Mouse (Mus musculus): ENCODE data around the gene Hsd17b12. TPM values are rescaled to one million over a fixed set of nuclear protein-coding genes. Genes with fewer than 3 reads are reported as not detected.

Gene Hsd17b12
- polyA plus RNA-seq, 1 experiment from 2014 or later = 123 TPM

DNA sequence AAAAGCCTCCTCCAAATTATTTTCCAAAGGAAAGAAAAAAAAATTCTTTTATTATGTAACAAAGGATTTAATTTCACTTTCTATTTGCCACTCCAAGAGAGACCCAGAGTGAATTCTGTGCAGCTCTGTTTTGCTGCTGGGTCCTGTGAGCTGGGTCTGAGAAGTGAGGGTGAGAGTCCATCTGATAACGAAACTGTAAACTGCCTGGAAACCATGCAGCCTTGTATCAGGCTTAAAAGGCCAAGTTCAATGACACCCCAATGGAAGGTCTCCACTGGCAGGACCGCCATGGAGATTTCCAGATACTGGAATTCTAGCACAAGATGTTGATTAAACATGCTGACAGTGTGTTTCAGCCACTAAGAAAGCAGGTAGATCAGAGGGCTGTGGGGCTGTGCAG lies 113.6 kb downstream of the Hsd17b12 start:
- ATAC-seq (ENCODE audit: insufficient number of reproducible peaks, low FRiP score, low TSS enrichment, low read depth) = no peak
- H3K9me3 ChIP-seq (replicated peaks) = no peaks in the 10 kb centered on the region
- 0 out of 2 replicates have a peak, but pooled peaks cover 4% of the 10 kb centered on the region for H3K36me3 ChIP-seq
- no peak overlapping the region for H3K9ac ChIP-seq
- H3K4me1 ChIP-seq = 0 out of 2 replicates have a peak, but pooled peaks cover 6% of the 10 kb centered on the region
- no peak overlapping the region for H3K4me2 ChIP-seq (replicated peaks)
- H3K27me3 ChIP-seq = no peaks in the 10 kb centered on the region
- H3K27ac ChIP-seq (replicated peaks) = no peak overlapping the region
- 87% methylated on average over 2 of the region's 2 CpGs for WGBS
- H3K4me3 ChIP-seq (replicated peaks) = no peak overlapping the region

DNA sequence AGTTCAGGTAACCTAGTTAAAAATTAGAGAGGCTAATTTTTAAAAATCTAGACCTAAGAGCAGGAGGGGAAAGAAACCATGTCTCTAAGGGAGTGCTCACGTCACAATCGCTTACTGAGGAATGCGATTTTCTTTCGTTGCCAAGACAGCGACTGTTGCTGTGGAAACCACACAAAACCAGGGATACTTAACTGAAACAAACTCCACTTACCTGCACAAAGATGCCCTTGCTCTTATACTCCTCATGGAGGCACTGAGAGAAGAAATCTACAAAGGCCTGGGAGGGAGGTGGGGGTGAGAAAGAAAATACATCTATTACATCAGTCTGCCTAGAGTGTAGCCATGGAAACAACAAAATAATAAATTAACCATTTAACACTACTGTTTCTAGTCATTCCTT lies 114.1 kb downstream of the Hsd17b12 start:
- 0 out of 2 replicates have a peak, but pooled peaks cover 4% of the 10 kb centered on the region for H3K36me3 ChIP-seq
- no peak overlapping the region for H3K4me2 ChIP-seq (replicated peaks)
- WGBS = 47% methylated on average over 5 of the region's 5 CpGs
- no peaks in the 10 kb centered on the region for H3K9me3 ChIP-seq (replicated peaks)
- ATAC-seq (ENCODE audit: insufficient number of reproducible peaks, low FRiP score, low TSS enrichment, low read depth) = no peak
- H3K9ac ChIP-seq = no peak overlapping the region
- H3K4me1 ChIP-seq = 0 out of 2 replicates have a peak, but pooled peaks cover 1% of the 10 kb centered on the region
- no peak overlapping the region for H3K4me3 ChIP-seq (replicated peaks)
- no peak overlapping the region for H3K27ac ChIP-seq (replicated peaks)
- no peaks in the 10 kb centered on the region for H3K27me3 ChIP-seq

DNA sequence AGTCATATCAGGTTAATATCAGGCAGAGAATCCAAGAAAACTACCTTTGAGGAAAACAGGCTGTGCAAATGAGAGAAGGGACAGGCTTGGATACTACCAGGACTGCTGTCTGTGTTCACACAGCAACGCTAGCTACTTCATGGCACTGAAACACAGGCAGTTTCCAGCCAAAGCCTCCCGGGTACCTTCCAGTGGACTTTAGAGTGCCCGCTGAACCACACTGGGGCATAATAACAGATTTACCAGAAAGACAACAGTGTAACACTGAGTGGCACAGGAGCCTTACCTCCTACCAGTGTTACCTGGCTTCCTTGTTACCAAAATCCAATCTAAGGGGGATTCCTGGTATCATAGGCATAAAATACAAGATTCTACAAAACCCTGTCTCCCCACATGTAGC lies 115.3 kb downstream of the Hsd17b12 start:
- Histone ChIP-seq H3K4me2 (replicated peaks) (no peak overlapping the region), H3K27me3 (no peaks in the 10 kb centered on the region), H3K4me1 (no peaks in the 10 kb centered on the region), H3K4me3 (replicated peaks) (no peak overlapping the region), H3K9me3 (replicated peaks) (no peaks in the 10 kb centered on the region), H3K36me3 (0 out of 2 replicates have a peak, but pooled peaks cover 4% of the 10 kb centered on the region), H3K27ac (replicated peaks) (no peak overlapping the region), H3K9ac (no peak overlapping the region)
- ATAC-seq (ENCODE audit: insufficient number of reproducible peaks, low FRiP score, low TSS enrichment, low read depth) = no peak
- WGBS = 95% methylated on average over 3 of the region's 3 CpGs

DNA sequence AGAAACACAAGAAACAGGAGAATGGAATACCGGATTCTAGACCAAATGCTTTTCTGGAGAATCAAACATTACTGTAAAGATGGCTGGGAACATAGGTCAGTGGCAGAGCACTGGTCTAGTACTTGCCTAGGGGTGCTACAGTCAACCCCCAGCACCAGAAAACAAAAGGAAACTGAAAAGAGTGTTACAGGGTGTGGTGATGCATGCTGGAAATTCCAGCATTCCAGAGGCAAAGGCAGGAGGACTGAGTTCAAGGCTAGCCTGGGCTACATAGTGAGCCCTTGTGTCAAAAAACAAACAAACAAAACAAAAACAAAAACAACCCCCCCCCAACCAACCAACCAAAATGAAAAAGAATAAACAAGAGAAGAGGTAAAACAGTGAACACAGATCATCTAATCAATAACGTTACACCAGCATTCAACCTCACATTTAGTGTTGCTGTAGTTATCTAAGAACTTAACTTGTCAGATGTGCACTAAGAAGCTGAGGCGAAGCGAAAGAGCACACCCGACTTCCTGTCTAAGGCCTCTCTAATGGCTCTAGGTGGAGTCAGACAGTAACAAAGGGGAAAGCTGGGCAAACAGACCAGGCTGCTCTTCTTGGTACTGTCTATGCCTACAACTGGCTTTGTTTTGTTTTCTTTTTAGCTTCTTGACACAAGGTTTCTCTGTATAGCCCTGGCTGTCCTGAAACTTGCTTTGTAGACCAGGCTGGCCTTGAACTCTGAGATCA lies 117.2 kb downstream of the Hsd17b12 start:
- ATAC-seq (ENCODE audit: insufficient number of reproducible peaks, low FRiP score, low TSS enrichment, low read depth) = no peak
- 0 out of 2 replicates have a peak, but pooled peaks cover 4% of the 10 kb centered on the region for H3K36me3 ChIP-seq
- WGBS = 84% methylated on average over 5 of the region's 5 CpGs
- H3K27ac ChIP-seq (replicated peaks) = no peak overlapping the region
- H3K9me3 ChIP-seq (replicated peaks) = no peaks in the 10 kb centered on the region
- H3K4me2 ChIP-seq (replicated peaks) = no peak overlapping the region
- H3K9ac ChIP-seq = no peak overlapping the region
- no peak overlapping the region for H3K4me3 ChIP-seq (replicated peaks)
- H3K4me1 ChIP-seq = no peaks in the 10 kb centered on the region
- H3K27me3 ChIP-seq = no peaks in the 10 kb centered on the region

DNA sequence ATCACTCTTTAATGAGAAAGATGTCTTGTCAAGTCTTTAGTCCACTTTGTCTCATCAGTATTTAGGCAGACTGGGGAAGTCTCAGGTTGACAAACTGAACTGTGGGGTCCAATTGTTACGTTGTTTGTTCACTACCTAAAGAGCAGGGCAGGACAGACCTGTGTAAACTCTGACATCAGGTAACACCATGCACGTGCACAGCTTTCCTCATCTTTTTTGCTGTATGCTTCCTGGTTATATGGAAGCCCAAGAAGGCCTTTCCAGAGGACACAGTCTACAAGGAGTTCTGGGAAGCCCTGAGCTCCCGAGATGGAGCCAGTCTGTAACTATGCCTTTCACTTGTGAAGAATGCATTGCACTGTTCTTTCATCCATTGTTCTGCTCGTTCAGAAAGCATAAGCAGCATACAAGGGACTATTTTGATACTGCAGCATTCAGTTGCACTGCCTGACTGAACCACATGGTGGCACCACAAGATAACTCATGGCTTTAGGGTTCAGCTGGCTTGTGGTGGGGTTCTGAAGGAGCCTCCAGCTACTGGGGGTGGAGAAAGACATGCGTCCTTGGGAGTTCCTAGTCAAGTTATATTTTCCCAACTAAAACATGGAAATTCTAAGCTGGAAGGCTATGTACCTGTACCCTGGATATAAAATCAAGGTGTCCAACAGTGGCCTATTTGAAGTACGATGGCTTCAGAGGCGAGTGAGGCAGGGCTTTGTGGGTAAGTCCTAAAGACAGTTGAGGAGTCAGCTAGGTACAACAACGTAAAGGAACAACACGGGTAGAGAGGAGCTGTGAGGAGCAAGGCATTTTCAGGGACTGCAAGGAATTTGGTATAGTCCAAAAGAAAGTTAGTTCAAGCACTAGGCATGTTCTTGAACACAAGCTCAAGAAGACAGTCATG lies 122.1 kb downstream of the Hsd17b12 start:
- H3K27ac ChIP-seq (replicated peaks) = no peak overlapping the region
- no peak overlapping the region for H3K4me2 ChIP-seq (replicated peaks)
- peak; percentile 60; the same call in 1 of the 2 replicates for ATAC-seq (ENCODE audit: insufficient number of reproducible peaks, low FRiP score, low TSS enrichment, low read depth)
- peaks cover 22% of the 10 kb centered on the region; the same call in 1 of the 2 replicates for H3K36me3 ChIP-seq
- no peak overlapping the region for H3K9ac ChIP-seq
- H3K27me3 ChIP-seq = no peaks in the 10 kb centered on the region
- H3K4me1 ChIP-seq = no peaks in the 10 kb centered on the region
- H3K4me3 ChIP-seq (replicated peaks) = no peak overlapping the region
- 69% methylated on average over 9 of the region's 9 CpGs for WGBS
- no peaks in the 10 kb centered on the region for H3K9me3 ChIP-seq (replicated peaks)

- Histone ChIP-seq H3K27ac (replicated peaks) (no peak overlapping the region), H3K4me2 (replicated peaks) (no peak overlapping the region), H3K27me3 (no peaks in the 10 kb centered on the region), H3K9me3 (replicated peaks) (no peaks in the 10 kb centered on the region), H3K9ac (no peak overlapping the region), H3K4me1 (no peaks in the 10 kb centered on the region), H3K36me3 (peaks cover 22% of the 10 kb centered on the region; the same call in 1 of the 2 replicates), H3K4me3 (replicated peaks) (no peak overlapping the region)
- no peak for ATAC-seq (ENCODE audit: insufficient number of reproducible peaks, low FRiP score, low TSS enrichment, low read depth)
Observed at GRCm38 (mm10) chr2:94030602-94031001, 127.2 kb downstream of the Hsd17b12 start.

DNA sequence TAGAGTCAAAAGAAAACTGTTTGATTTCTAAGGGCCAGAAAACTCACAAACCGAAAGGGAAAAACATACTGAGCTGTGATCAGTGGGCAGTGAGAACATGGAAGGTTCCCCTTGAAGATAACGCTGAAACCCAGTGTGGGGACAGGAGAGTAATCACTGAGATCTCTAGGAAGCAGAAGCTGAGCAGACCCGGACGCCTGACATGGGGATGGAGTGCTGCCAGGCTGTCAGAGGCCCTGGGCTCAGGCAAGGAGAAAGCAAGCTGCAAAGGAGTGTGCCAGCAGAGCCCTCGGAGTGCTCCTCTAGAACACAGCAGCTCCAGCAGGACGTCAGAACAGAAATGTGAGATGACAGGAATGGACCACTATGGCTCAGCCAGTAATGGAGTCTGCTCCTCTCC lies 133.1 kb downstream of the Hsd17b12 start:
- H3K4me3 ChIP-seq (replicated peaks) = no peak overlapping the region
- no peak overlapping the region for H3K9ac ChIP-seq
- no peak overlapping the region for H3K27ac ChIP-seq (replicated peaks)
- H3K4me1 ChIP-seq = no peaks in the 10 kb centered on the region
- ATAC-seq (ENCODE audit: insufficient number of reproducible peaks, low FRiP score, low TSS enrichment, low read depth) = no peak
- no peaks in the 10 kb centered on the region for H3K36me3 ChIP-seq
- no peaks in the 10 kb centered on the region for H3K27me3 ChIP-seq
- H3K4me2 ChIP-seq (replicated peaks) = no peak overlapping the region
- no peaks in the 10 kb centered on the region for H3K9me3 ChIP-seq (replicated peaks)
- 50% methylated on average over 6 of the region's 6 CpGs for WGBS

- peak within 1 kb of the TSS; percentile 74 for H3K4me3 ChIP-seq (replicated peaks)
- WGBS = 4% methylated on average over 47 of the region's 47 CpGs
- peak within 1 kb of the TSS; percentile 80 for H3K4me2 ChIP-seq (replicated peaks)
- peaks cover 31% of the 10 kb centered on the region for H3K36me3 ChIP-seq
- H3K4me1 ChIP-seq = peaks cover 23% of the 10 kb centered on the region; the same call in 1 of the 2 replicates
- no peaks in the 10 kb centered on the region for H3K27me3 ChIP-seq
- H3K9ac ChIP-seq = peak within 1 kb of the TSS; percentile 61
- 0 out of 2 replicates have a peak within 1 kb of the TSS, but pooled peaks have one; percentile 9 for H3K27ac ChIP-seq (replicated peaks)
- peak; percentile 95 for ATAC-seq (ENCODE audit: insufficient number of reproducible peaks, low FRiP score, low TSS enrichment, low read depth)
- no peaks in the 10 kb centered on the region for H3K9me3 ChIP-seq (replicated peaks)
Observed at GRCm38 (mm10) chr2:94010335-94011291, 147.2 kb downstream of the Hsd17b12 start, which contains the start of gene Alkbh3. Alkbh3 (minus strand) TSS chr2:94010807.

DNA sequence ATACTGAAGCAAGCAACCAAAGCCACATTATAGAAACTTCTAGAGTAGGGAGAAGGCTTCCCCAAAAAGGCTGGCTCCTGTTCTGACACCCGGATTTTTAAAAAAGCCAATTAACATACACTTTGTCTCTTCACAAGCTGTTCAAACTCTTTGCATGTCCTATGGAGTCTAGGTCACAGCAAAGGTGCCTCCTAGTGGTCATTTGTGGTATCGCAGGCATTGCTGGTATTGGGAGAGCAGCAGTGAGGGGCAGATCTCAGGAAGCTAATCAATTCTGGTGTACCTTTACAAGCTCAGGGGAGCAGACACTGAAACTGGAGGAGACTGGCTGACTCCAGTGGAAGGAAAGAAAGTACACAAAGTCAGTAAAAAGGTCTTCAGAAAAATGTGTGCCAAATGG lies 155.4 kb downstream of the Hsd17b12 start:
- H3K9me3 ChIP-seq (replicated peaks) = no peaks in the 10 kb centered on the region
- ATAC-seq (ENCODE audit: insufficient number of reproducible peaks, low FRiP score, low TSS enrichment, low read depth) = no peak
- no peaks in the 10 kb centered on the region for H3K27me3 ChIP-seq
- WGBS = 7% methylated on average over 2 of the region's 2 CpGs
- H3K9ac ChIP-seq = no peak overlapping the region
- H3K4me2 ChIP-seq (replicated peaks) = no peak overlapping the region
- no peak overlapping the region for H3K4me3 ChIP-seq (replicated peaks)
- H3K27ac ChIP-seq (replicated peaks) = no peak overlapping the region
- H3K4me1 ChIP-seq = no peaks in the 10 kb centered on the region
- peaks cover 79% of the 10 kb centered on the region for H3K36me3 ChIP-seq

GRCm38 (mm10) chr2:94001918-94002317 lies 155.8 kb downstream of the Hsd17b12 start:
- Histone ChIP-seq H3K4me3 (replicated peaks) (no peak overlapping the region), H3K27ac (replicated peaks) (no peak overlapping the region), H3K36me3 (peaks cover 79% of the 10 kb centered on the region), H3K4me2 (replicated peaks) (no peak overlapping the region), H3K4me1 (no peaks in the 10 kb centered on the region), H3K9me3 (replicated peaks) (no peaks in the 10 kb centered on the region), H3K27me3 (no peaks in the 10 kb centered on the region), H3K9ac (no peak overlapping the region)
- ATAC-seq (ENCODE audit: insufficient number of reproducible peaks, low FRiP score, low TSS enrichment, low read depth) = no peak
- 68% methylated on average over 4 of the region's 4 CpGs for WGBS
